Mouse (Mus musculus) C2C12 (cell line): ENCODE results near the gene Cic.

Experiments
- CEBPB ChIP-seq: IDR thresholded peaks from one replicate; pipeline ENCODE4 v1.6.1; 2011; ENCODE audit warnings: low read depth, mild to moderate bottlenecking, control low read depth, moderate library complexity
- CTCF ChIP-seq: IDR thresholded peaks from one replicate; pipeline ENCODE4 v1.5.1; 2011; ENCODE audit not compliant: control insufficient read depth, insufficient read depth, insufficient read length
- FOSL1 ChIP-seq: IDR thresholded peaks from one replicate; pipeline ENCODE4 v1.8.0; 2011; ENCODE audit warnings: mild to moderate bottlenecking, low read length; ENCODE audit not compliant: poor library complexity, insufficient read depth, severe bottlenecking
- MYOD1 ChIP-seq: IDR thresholded peaks from one replicate; pipeline ENCODE4 v1.6.1; 2011; ENCODE audit warnings: low read depth; ENCODE audit not compliant: control insufficient read depth, insufficient read length
- USF1 ChIP-seq: IDR thresholded peaks from one replicate; pipeline ENCODE4 v1.6.1; 2011; ENCODE audit warnings: low read depth, mild to moderate bottlenecking, control low read depth, moderate library complexity

DNA sequence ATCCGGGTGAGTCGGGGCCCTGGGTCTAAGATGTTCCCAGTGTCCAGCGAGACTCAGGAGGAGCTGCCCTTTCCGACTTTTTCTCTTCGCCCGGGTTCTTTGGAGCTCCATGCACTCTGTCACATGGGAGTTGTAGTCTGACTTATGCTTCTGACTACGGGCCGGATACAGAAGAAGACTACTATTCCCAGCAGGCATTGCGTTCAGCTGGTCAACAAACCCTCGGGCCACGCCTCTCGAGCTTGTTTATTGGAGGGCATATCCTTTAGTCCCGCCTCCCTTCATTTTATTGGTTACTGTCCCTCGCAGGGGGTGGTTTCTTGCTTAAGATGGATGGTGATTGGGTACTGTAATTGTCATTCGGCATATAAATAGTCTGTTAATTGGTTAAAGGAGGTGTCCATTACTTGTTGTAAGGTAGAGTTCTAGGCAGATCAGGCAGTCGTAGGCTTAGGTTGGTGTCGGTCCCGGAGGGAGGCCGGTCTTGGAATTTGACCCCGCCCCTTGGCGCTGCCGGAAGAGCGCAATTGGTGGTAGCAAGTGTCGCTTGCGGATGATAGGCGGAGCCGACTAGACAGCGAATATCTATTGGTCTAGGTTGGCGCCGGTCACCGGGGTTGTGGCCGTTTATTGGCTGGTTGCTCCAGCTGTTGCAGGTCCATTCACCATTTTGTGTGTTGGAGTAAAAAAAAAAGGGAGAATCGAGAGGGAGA, 403 bp downstream of the Cic start:
- no peak for TF ChIP-seq MYOD1
- TF ChIP-seq CTCF: no peak
- no peak for TF ChIP-seq USF1
- TF ChIP-seq FOSL1: no peak
- TF ChIP-seq CEBPB: no peak
